Mouse (Mus musculus) forebrain, postnatal 0 days (tissue): ENCODE results near the gene Tcf7l2. TPM values are rescaled to one million over a fixed set of nuclear protein-coding genes. Genes with fewer than 3 reads are reported as not detected.

ENCODE experiments used
- ATAC-seq: fragments of 200-750 bp; cut with Nextera tagmentation; 2 replicates; pipeline ENCODE4 v1.8.0; 2017; ENCODE audit warnings: mild to moderate bottlenecking, moderate library complexity
- DNase-seq: peaks from one replicate; pipeline ENCODE4 v3.0.0-alpha.2; 2015
- H3K27ac ChIP-seq: fragments of 300-500 bp; sonication (generic); 2 replicates; pipeline ENCODE4 v1.5.1; 2014; ENCODE audit warnings: low read depth, mild to moderate bottlenecking, antibody characterized with exemption, low read length, moderate library complexity, mixed read lengths
- H3K27me3 ChIP-seq: fragments of 300-500 bp; sonication (generic); 2 replicates; pipeline ENCODE4 v1.6.1; 2014; ENCODE audit warnings: mild to moderate bottlenecking, low read length, mixed read lengths; ENCODE audit not compliant: insufficient read depth
- H3K36me3 ChIP-seq: fragments of 300-500 bp; sonication (generic); 2 replicates; pipeline ENCODE4 v1.6.1; 2014; ENCODE audit warnings: mild to moderate bottlenecking, moderate library complexity; ENCODE audit not compliant: insufficient read depth
- H3K4me1 ChIP-seq: fragments of 300-500 bp; sonication (generic); 2 replicates; pipeline ENCODE4 v1.6.1; 2014; ENCODE audit warnings: antibody characterized with exemption; ENCODE audit not compliant: insufficient read depth
- H3K4me2 ChIP-seq: fragments of 300-500 bp; sonication (generic); 2 replicates; pipeline ENCODE4 v1.6.1; 2014; ENCODE audit warnings: low read depth, mild to moderate bottlenecking, moderate library complexity
- H3K4me3 ChIP-seq: fragments of 300-500 bp; sonication (generic); 2 replicates; pipeline ENCODE4 v1.5.1; 2014; ENCODE audit warnings: low read depth, low read length, mixed read lengths
- H3K9ac ChIP-seq: fragments of 300-500 bp; sonication (generic); 2 replicates; pipeline ENCODE4 v1.6.1; 2014; ENCODE audit warnings: mild to moderate bottlenecking
- H3K9me3 ChIP-seq: fragments of 300-500 bp; sonication (generic); 2 replicates; pipeline ENCODE4 v1.6.1; 2016; ENCODE audit warnings: low read length
- CTCF ChIP-seq: sonication (generic); IDR thresholded peaks from 2 replicates; pipeline ENCODE4 v1.5.1; 2016; ENCODE audit warnings: antibody characterized with exemption, control low read depth, low read depth
- WGBS: fragments of 180-500 bp; shearing (Covaris S2); extraction: QIAGEN DNeasy Blood & Tissue Kit; methylation state at CpG from one replicate; pipeline ENCODE4 v1.1.7; 2014; 5-methylcytosine and 5-hydroxymethylcytosine counted together
- polyA plus RNA-seq: library from polyadenylated mRNA; unstranded; fragments of >200 nt; fragmentation: Nextera tagmentation; extraction: Ambion mirVana; gene quantifications from 2 replicates; pipeline ENCODE4 v1.2.1, GENCODE M21; 2015
- total RNA-seq: library from RNA; depleted of rRNA; stranded (reverse); fragments of >200 nt; gene quantifications from 2 replicates; pipeline ENCODE4 v1.2.3, GENCODE M21; 2014

The Tcf7l2 gene
- total and polyA plus RNA-seq, 2 experiments from 2014 or later = 17.7 to 282 TPM

- no peak for TF ChIP-seq CTCF
- no peak for DNase-seq
- WGBS = 41% methylated on average over 6 of the region's 6 CpGs
Measured at GRCm38 (mm10) chr19:55722376-55722775, 19.2 kb upstream of the Tcf7l2 start.

DNA sequence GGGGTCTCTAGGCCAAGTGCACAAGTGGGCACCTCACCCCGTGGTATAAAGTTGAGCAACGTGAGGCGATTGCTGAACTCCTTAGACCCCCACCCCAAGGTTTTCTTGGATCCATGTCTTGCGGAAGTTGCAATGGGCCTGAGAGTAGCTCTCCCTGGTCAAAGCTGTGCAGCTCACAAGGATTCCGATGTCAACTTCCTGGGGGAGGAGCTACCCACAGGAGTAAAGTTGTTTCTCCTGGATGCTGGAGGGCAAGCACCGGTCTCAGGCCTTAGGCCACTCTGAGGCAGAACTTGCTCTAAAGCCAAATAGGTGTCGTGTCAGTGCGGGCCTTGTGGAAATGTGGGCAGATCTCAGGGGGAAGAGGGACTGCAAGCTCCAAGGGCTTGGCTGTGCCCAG, 12.2 kb upstream of the Tcf7l2 start:
- WGBS = 86% methylated on average over 8 of the region's 8 CpGs
- Histone ChIP-seq H3K27ac (no peak overlapping the region), H3K4me1 (no peaks in the 10 kb centered on the region), H3K9me3 (no peaks in the 10 kb centered on the region), H3K9ac (no peak overlapping the region), H3K36me3 (no peaks in the 10 kb centered on the region), H3K27me3 (no peaks in the 10 kb centered on the region), H3K4me2 (no peak overlapping the region), H3K4me3 (no peak overlapping the region)
- ATAC-seq (no peak), DNase-seq (no peak)
- TF ChIP-seq CTCF = no peak

More at GRCm38 (mm10) chr19:55722376-55722775, 19.2 kb upstream of the Tcf7l2 start:
- no peak for ATAC-seq
- H3K4me2 ChIP-seq = no peak overlapping the region
- no peaks in the 10 kb centered on the region for H3K4me1 ChIP-seq
- H3K27ac ChIP-seq = no peak overlapping the region
- no peaks in the 10 kb centered on the region for H3K9me3 ChIP-seq
- H3K36me3 ChIP-seq = no peaks in the 10 kb centered on the region
- H3K9ac ChIP-seq = no peak overlapping the region
- H3K4me3 ChIP-seq = no peak overlapping the region
- H3K27me3 ChIP-seq = no peaks in the 10 kb centered on the region

DNA sequence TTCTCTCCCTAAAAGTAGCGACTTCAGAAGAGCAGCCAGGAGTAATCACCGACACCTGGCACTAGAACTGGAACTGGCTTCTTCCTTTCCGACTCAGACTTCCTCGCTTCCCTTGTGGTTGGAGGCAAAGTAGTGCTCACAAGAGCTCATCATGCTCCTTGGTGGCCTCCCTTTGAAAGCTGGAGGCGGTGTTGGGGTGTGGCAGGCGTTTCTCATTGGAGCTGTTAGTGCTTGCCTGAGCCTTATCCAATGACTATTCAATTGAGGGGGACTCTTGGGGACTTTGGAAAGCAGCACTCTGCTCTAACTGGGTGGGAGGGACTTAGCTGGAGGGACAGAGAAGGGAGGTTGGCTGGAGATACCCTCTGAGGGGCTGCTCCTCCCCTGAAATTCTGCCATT, 9.1 kb upstream of the Tcf7l2 start:
- H3K27ac ChIP-seq = no peak overlapping the region
- H3K4me2 ChIP-seq = no peak overlapping the region
- DNase-seq (no peak), ATAC-seq (no peak)
- no peaks in the 10 kb centered on the region for H3K27me3 ChIP-seq
- H3K36me3 ChIP-seq = no peaks in the 10 kb centered on the region
- no peaks in the 10 kb centered on the region for H3K9me3 ChIP-seq
- H3K4me1 ChIP-seq = no peaks in the 10 kb centered on the region
- H3K4me3 ChIP-seq = no peak overlapping the region
- 50% methylated on average over 6 of the region's 6 CpGs for WGBS
- H3K9ac ChIP-seq = no peak overlapping the region
- TF ChIP-seq CTCF = no peak

DNA sequence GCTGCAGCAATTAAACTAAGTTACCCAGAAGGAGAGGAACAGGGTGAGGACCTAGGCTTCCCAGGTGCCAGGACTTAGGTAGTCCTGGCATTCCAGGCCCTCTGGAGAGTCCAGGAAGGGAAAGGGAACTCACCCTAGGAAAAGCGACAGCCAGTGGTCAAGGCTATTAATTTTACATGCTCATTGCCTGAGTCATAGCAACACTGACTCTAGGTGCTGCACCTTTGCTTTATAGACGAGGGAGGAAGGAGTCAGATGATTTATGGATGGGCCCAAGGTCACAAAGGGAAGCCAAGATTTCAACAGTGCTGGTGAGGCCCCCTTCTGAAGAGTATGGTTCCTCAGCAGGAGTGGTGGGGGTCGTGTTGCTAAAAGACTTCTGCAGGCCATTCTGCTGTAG, 8.6 kb upstream of the Tcf7l2 start:
- no peak overlapping the region for H3K27ac ChIP-seq
- no peaks in the 10 kb centered on the region for H3K27me3 ChIP-seq
- no peak overlapping the region for H3K4me3 ChIP-seq
- no peaks in the 10 kb centered on the region for H3K9me3 ChIP-seq
- no peak overlapping the region for H3K4me2 ChIP-seq
- H3K9ac ChIP-seq = no peak overlapping the region
- no peak for TF ChIP-seq CTCF
- 62% methylated on average over 3 of the region's 3 CpGs for WGBS
- DNase-seq (no peak), ATAC-seq (no peak)
- H3K4me1 ChIP-seq = no peaks in the 10 kb centered on the region
- H3K36me3 ChIP-seq = no peaks in the 10 kb centered on the region

DNA sequence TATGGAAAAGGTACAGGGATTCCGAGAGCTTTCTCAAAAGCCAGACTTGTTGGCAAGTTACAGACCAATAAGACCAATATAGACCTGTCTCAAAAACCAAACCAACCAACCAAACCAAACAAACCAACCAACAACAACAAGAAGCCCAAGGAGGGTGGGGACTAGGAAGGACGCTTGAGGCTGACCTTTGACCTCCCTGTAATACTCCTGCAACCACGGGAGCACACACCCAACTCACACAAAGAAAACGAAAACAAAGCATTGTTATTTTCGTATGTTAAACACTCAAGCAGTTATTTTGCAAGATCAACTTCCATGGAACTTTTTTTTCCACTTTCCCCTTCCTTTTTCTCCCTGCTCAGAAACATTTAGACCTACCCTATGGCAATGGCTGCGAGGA, 5.6 kb upstream of the Tcf7l2 start:
- Histone ChIP-seq H3K9ac (no peak overlapping the region), H3K4me2 (no peak overlapping the region), H3K4me3 (no peak overlapping the region), H3K27me3 (0 out of 2 replicates have a peak, but pooled peaks cover 4% of the 10 kb centered on the region), H3K4me1 (no peaks in the 10 kb centered on the region), H3K9me3 (no peaks in the 10 kb centered on the region), H3K36me3 (no peaks in the 10 kb centered on the region), H3K27ac (no peak overlapping the region)
- DNase-seq = no peak
- WGBS = 70% methylated on average over 6 of the region's 6 CpGs
- no peak for TF ChIP-seq CTCF
- ATAC-seq = no peak

DNA sequence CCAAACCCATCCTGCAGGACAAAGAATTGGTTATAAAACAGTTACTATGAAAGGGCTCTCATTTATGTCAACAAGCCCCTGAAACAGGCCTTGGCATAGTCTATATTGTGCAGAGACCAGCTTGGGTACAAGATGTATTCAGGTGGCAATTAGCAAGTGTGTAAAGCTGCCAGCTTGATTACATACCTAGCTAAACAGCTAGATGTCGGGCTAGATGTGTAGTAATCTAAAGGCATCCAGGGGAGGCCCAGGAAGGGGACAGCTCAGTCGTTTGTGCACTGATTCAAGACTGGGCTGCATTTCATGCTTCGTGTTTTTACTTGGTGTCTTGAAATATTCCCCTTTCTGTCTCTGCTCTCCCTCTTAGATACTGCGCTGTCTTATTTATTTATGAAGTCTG, 1.9 kb upstream of the Tcf7l2 start:
- Histone ChIP-seq H3K4me1 (no peaks in the 10 kb centered on the region), H3K4me2 (no peak overlapping the region), H3K27me3 (0 out of 2 replicates have a peak, but pooled peaks cover 4% of the 10 kb centered on the region), H3K36me3 (no peaks in the 10 kb centered on the region), H3K9ac (no peak overlapping the region), H3K27ac (no peak overlapping the region), H3K9me3 (no peaks in the 10 kb centered on the region), H3K4me3 (no peak overlapping the region)
- ATAC-seq (no peak), DNase-seq (no peak)
- TF ChIP-seq CTCF = no peak
- 19% methylated on average over 4 of the region's 4 CpGs for WGBS

DNA sequence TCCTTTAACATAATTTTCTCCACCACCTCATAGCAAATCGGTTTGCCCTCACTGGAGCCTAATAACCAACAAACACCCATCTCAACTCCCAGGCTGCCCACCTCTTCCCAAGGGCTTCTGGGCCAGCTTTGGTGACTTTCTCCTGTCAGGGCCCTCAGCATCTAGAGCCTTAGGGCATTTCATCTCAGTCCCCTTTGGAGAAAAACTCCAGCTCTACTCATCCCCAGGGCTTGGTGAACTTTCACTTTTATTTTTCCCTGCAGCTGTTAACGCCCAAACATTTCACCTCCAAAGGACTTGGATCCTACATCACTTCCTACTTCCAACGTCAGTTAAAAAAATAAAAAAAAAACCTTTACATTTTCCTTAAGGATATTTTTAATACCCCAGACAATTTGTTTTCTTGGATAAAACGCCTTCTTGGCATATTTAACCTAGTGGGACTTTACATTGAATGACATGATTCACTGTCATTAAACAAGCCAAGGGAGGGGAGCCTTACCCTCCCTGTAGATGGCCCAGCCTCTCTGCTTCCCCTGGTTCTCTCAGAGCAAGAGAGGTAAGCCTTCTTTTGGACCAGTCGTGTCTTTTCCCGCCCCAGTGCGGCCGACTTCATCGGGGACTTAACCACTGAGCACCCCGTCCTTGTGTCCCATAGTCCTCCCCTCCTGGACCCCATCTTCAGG, 724 bp upstream of the Tcf7l2 start:
- no peaks in the 10 kb centered on the region for H3K4me1 ChIP-seq
- no peaks in the 10 kb centered on the region for H3K9me3 ChIP-seq
- DNase-seq = no peak
- H3K27ac ChIP-seq = no peak overlapping the region
- peak overlapping the region; percentile 35; the same call in 1 of the 2 replicates for H3K9ac ChIP-seq
- ATAC-seq = no peak
- H3K4me3 ChIP-seq = peak overlapping the region; percentile 46
- TF ChIP-seq CTCF = no peak
- peak overlapping the region; percentile 58 for H3K4me2 ChIP-seq
- H3K36me3 ChIP-seq = no peaks in the 10 kb centered on the region
- 17% methylated on average over 10 of the region's 10 CpGs for WGBS
- H3K27me3 ChIP-seq = 0 out of 2 replicates have a peak, but pooled peaks cover 4% of the 10 kb centered on the region
